Mouse (Mus musculus): ENCODE results near the gene Tardbp. TPM values are rescaled to one million over a fixed set of nuclear protein-coding genes. Genes with fewer than 3 reads are reported as not detected.
A peak's percentile ranks its signal among the peaks of the same experiment; 100 is the strongest.

Tardbp gene
- total RNA-seq, 4 experiments from 2014 or later = 172 to 235 (median 219) TPM

- no peak for DNase-seq (ENCODE audit: low spot score in 2 of 2)
These were observed 24.3 kb downstream of the Tardbp start, which contains the start of gene Masp2 for GRCm38 (mm10) chr4:148602357-148603120. Masp2 (plus strand) TSS chr4:148602554.

GRCm38 (mm10) chr4:148601871-148602270 is 24.9 kb downstream of the Tardbp start:
- DNase-seq (ENCODE audit: low spot score in 2 of 2) = no peak

- no peak for DNase-seq (ENCODE audit: low spot score in 2 of 2)
These were observed 26.5 kb downstream of the Tardbp start for GRCm38 (mm10) chr4:148600316-148600715.

- DNase-seq (ENCODE audit: low spot score in 2 of 2) = no peak
These were observed 28.0 kb downstream of the Tardbp start for GRCm38 (mm10) chr4:148598826-148599225.

GRCm38 (mm10) chr4:148596731-148597130 is 30.1 kb downstream of the Tardbp start:
- DNase-seq (ENCODE audit: low spot score in 2 of 2) = no peak

- DNase-seq (ENCODE audit: low spot score in 2 of 2) = no peak
These were observed 30.9 kb downstream of the Tardbp start for GRCm38 (mm10) chr4:148595916-148596315.

GRCm38 (mm10) chr4:148593996-148594395 is 32.8 kb downstream of the Tardbp start:
- no peak for DNase-seq (ENCODE audit: low spot score in 2 of 2)

GRCm38 (mm10) chr4:148591637-148592380 is 35.0 kb downstream of the Tardbp start:
- no peak for DNase-seq (ENCODE audit: low spot score in 2 of 2)

GRCm38 (mm10) chr4:148591171-148591630 is 35.6 kb downstream of the Tardbp start, which contains the start of gene Srm:
Srm (plus strand) TSS chr4:148591503.
- DNase-seq (ENCODE audit: low spot score in 2 of 2) = peak; percentile 95 to 98

GRCm38 (mm10) chr4:148590421-148591170 is 36.2 kb downstream of the Tardbp start:
- no peak for DNase-seq (ENCODE audit: low spot score in 2 of 2)

- DNase-seq (ENCODE audit: low spot score in 2 of 2) = no peak
These were observed 37.3 kb downstream of the Tardbp start for GRCm38 (mm10) chr4:148589565-148589964.

GRCm38 (mm10) chr4:148588793-148589192 is 38.0 kb downstream of the Tardbp start:
- no peak for DNase-seq (ENCODE audit: low spot score in 2 of 2)

GRCm38 (mm10) chr4:148586648-148587047 is 40.2 kb downstream of the Tardbp start:
- DNase-seq (ENCODE audit: low spot score in 2 of 2) = no peak

- no peak for DNase-seq (ENCODE audit: low spot score in 2 of 2)
These were observed 43.6 kb downstream of the Tardbp start for GRCm38 (mm10) chr4:148583257-148583656.

- no peak for DNase-seq (ENCODE audit: low spot score in 2 of 2)
These were observed 45.4 kb downstream of the Tardbp start for GRCm38 (mm10) chr4:148581422-148581821.

GRCm38 (mm10) chr4:148580765-148581164 is 46.1 kb downstream of the Tardbp start:
- DNase-seq (ENCODE audit: low spot score in 2 of 2) = no peak

- DNase-seq (ENCODE audit: low spot score in 2 of 2) = no peak
These were observed 53.6 kb downstream of the Tardbp start for GRCm38 (mm10) chr4:148573222-148573621.

- no peak for DNase-seq (ENCODE audit: low spot score in 2 of 2)
These were observed 56.0 kb downstream of the Tardbp start for GRCm38 (mm10) chr4:148570693-148571295.

GRCm38 (mm10) chr4:148570138-148570537 is 56.7 kb downstream of the Tardbp start:
- DNase-seq (ENCODE audit: low spot score in 2 of 2) = no peak

GRCm38 (mm10) chr4:148563595-148563994 is 63.2 kb downstream of the Tardbp start:
- no peak for DNase-seq (ENCODE audit: low spot score in 2 of 2)

GRCm38 (mm10) chr4:148562676-148563075 is 64.1 kb downstream of the Tardbp start:
- DNase-seq (ENCODE audit: low spot score in 2 of 2) = no peak
